Mouse (Mus musculus) lung, embryonic 14.5 days (tissue): ENCODE results near the gene Hax1. TPM values are rescaled to one million over a fixed set of nuclear protein-coding genes. Genes with fewer than 3 reads are reported as not detected.

Experiments used
- ATAC-seq: fragments of 200-750 bp; cut with Nextera tagmentation; 2 replicates; pipeline ENCODE4 v1.8.0; 2017; ENCODE audit warnings: mild to moderate bottlenecking, moderate TSS enrichment, moderate library complexity; ENCODE audit not compliant: insufficient read depth
- DNase-seq: peaks from one replicate; pipeline ENCODE4 v3.0.0-alpha.2; 2015
- H3K27ac ChIP-seq: fragments of 300-500 bp; sonication (generic); 2 replicates; pipeline ENCODE4 v1.5.1; 2014; ENCODE audit warnings: low read depth, mild to moderate bottlenecking, moderate library complexity
- H3K27me3 ChIP-seq: fragments of 300-500 bp; sonication (generic); 2 replicates; pipeline ENCODE4 v1.6.1; 2014; ENCODE audit warnings: low read length, control low read depth; ENCODE audit not compliant: insufficient read depth
- H3K36me3 ChIP-seq: fragments of 300-500 bp; sonication (generic); 2 replicates; pipeline ENCODE4 v1.6.1; 2014; ENCODE audit warnings: control low read depth; ENCODE audit not compliant: insufficient read depth
- H3K4me1 ChIP-seq: fragments of 300-500 bp; sonication (generic); 2 replicates; pipeline ENCODE4 v1.6.1; 2014; ENCODE audit warnings: antibody characterized with exemption, control low read depth; ENCODE audit not compliant: insufficient read depth
- H3K4me2 ChIP-seq: fragments of 300-500 bp; sonication (generic); 2 replicates; pipeline ENCODE4 v1.6.1; 2014; ENCODE audit warnings: mild to moderate bottlenecking
- H3K4me3 ChIP-seq: fragments of 300-500 bp; sonication (generic); 2 replicates; pipeline ENCODE4 v1.5.1; 2014; ENCODE audit warnings: low read depth, low read length
- H3K9ac ChIP-seq: fragments of 300-500 bp; sonication (generic); 2 replicates; pipeline ENCODE4 v1.6.1; 2014
- H3K9me3 ChIP-seq: fragments of 300-500 bp; sonication (generic); 2 replicates; pipeline ENCODE4 v1.6.1; 2016; ENCODE audit warnings: low read depth, low read length, control low read depth
- CTCF ChIP-seq: IDR thresholded peaks from 2 replicates; pipeline ENCODE4 v1.5.1; 2016; ENCODE audit warnings: antibody characterized with exemption, low read depth
- WGBS: fragments of 180-500 bp; shearing (Covaris S2); extraction: QIAGEN DNeasy Blood & Tissue Kit; methylation state at CpG from one replicate; pipeline ENCODE4 v1.1.7; 2014; 5-methylcytosine and 5-hydroxymethylcytosine counted together
- polyA plus RNA-seq: library from polyadenylated mRNA; unstranded; fragments of >200 nt; fragmentation: Nextera tagmentation; extraction: Ambion mirVana; gene quantifications from 2 replicates; pipeline ENCODE4 v1.2.1, GENCODE M21; 2014

The Hax1 gene
- polyA plus RNA-seq, 1 experiment from 2014 or later, result 157 TPM

- 18% methylated on average over 8 of the region's 8 CpGs for WGBS
- no peak for TF ChIP-seq CTCF
- H3K27ac ChIP-seq, result peak overlapping the region; percentile 93
- DNase-seq, result no peak
- H3K9ac ChIP-seq, result peak overlapping the region; percentile 77
- H3K27me3 ChIP-seq, result no peaks in the 10 kb centered on the region
- H3K4me2 ChIP-seq, result peak overlapping the region; percentile 89
- peak; percentile 36 for ATAC-seq
- peaks cover 58% of the 10 kb centered on the region for H3K36me3 ChIP-seq
- H3K4me3 ChIP-seq, result peak overlapping the region; percentile 67
- H3K4me1 ChIP-seq, result no peaks in the 10 kb centered on the region; the same call in 1 of the 2 replicates
- no peaks in the 10 kb centered on the region for H3K9me3 ChIP-seq
These were observed 510 bp upstream of the Hax1 start for GRCm38 (mm10) chr3:89999090-89999489.

- 3% methylated on average over 21 of the region's 23 CpGs for whole genome bisulfite sequencing
- peak overlapping the region; percentile 77 for H3K9ac ChIP-seq
- H3K4me3 ChIP-seq, result peak overlapping the region; percentile 67
- peak overlapping the region; percentile 89 for H3K4me2 ChIP-seq
- peak; percentile 55 for ATAC-seq
- peak; percentile 11 for DNase-seq
- H3K4me1 ChIP-seq, result no peaks in the 10 kb centered on the region; the same call in 1 of the 2 replicates
- no peak for TF ChIP-seq CTCF
- no peaks in the 10 kb centered on the region for H3K9me3 ChIP-seq
- peaks cover 56% of the 10 kb centered on the region for H3K36me3 ChIP-seq
- H3K27me3 ChIP-seq, result no peaks in the 10 kb centered on the region
- H3K27ac ChIP-seq, result peak overlapping the region; percentile 93
These were observed 637 bp downstream of the Hax1 start for GRCm38 (mm10) chr3:89997791-89998495.

DNA sequence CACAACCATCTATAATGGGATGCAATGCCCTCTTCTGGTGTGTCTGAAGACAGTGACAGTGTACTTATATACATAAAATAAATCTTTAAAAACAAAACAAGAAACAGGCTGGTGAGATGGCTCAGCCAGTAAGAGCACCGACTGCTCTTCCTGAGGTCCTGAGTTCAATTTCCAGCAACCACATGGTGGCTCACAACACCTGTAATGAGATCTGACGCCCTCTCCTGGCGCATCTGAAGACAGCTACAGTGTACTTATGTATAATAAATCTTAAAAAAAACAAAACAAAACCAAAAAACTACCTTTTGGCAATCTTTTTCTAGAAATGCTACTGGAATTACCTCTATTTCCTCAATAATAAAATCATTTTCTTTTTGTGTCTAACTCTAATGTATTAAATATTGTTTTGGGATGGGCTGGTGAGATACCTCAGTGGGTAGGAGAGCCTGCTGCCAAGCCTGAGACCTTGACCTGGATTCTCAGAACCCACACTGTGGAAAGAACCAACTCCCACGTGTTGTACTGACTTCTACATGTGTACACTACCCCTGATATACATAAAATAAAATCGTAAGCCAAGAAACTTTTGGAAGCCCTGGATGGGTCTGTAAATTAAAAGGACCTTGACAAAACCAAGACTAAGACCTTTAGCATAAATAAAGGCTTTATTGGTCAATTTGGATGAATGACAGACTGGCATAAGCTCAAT, 3.6 kb downstream of the Hax1 start:
- Histone ChIP-seq H3K27me3 (no peaks in the 10 kb centered on the region), H3K4me1 (no peaks in the 10 kb centered on the region; the same call in 1 of the 2 replicates), H3K4me2 (no peak overlapping the region), H3K9ac (no peak overlapping the region), H3K4me3 (no peak overlapping the region), H3K27ac (no peak overlapping the region), H3K36me3 (peaks cover 28% of the 10 kb centered on the region), H3K9me3 (no peaks in the 10 kb centered on the region)
- ATAC-seq (no peak), DNase-seq (no peak)
- 92% methylated on average over 5 of the region's 5 CpGs for WGBS
- TF ChIP-seq CTCF, result 0 out of 2 replicates have a peak, but pooled peaks have one; percentile 2

DNA sequence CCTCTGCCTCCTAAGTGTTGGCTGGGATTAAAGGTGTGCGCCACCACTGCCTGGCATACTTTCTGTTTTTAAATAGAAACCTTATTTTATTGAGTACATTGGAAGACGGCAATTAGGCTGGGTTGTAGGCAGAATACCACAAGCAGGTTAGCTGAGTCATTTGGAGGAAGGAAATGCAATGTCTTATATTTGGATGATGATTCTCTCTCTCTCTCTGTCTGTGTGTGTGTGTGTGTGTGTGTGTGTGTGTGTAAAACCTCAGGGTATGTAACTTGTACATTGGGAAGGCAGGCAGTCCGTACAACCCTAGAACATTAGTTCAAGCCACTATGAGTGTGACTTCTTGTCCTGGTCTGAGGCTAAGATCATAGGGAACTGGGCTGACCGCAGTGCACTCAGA, 10.8 kb downstream of the Hax1 start:
- no peak for DNase-seq
- H3K4me3 ChIP-seq, result no peak overlapping the region
- no peak overlapping the region for H3K4me2 ChIP-seq
- ATAC-seq, result no peak
- TF ChIP-seq CTCF, result no peak
- H3K36me3 ChIP-seq, result no peaks in the 10 kb centered on the region
- H3K4me1 ChIP-seq, result no peaks in the 10 kb centered on the region
- no peak overlapping the region for H3K9ac ChIP-seq
- no peaks in the 10 kb centered on the region for H3K9me3 ChIP-seq
- no peaks in the 10 kb centered on the region for H3K27me3 ChIP-seq
- WGBS, result 82% methylated on average over 4 of the region's 4 CpGs
- H3K27ac ChIP-seq, result no peak overlapping the region

DNA sequence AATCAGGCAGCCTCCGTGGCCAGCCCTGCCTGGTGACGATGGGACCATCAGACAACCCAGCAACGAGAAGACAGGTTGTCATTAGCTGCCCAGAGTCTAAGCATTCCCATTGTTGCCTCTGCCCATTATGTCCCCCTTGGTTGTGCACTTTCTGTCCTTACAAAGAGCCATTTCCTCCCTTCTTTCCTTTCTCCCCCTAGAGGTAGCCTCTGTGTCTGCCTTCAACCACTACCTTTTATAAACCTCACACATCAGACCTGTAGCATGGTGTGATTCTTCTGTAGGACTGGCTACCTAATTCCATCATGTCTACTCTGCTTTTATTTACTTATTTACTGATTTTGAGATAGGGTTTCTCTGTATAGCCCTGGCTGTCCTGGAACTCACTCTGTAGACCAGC, 11.4 kb downstream of the Hax1 start:
- Histone ChIP-seq H3K27me3 (no peaks in the 10 kb centered on the region), H3K27ac (no peak overlapping the region), H3K4me2 (no peak overlapping the region), H3K4me3 (no peak overlapping the region), H3K9ac (no peak overlapping the region), H3K4me1 (no peaks in the 10 kb centered on the region), H3K9me3 (no peaks in the 10 kb centered on the region), H3K36me3 (no peaks in the 10 kb centered on the region)
- ATAC-seq (no peak), DNase-seq (no peak)
- TF ChIP-seq CTCF, result peak; percentile 18; the same call in 1 of the 2 replicates
- WGBS, result 58% methylated on average over 3 of the region's 3 CpGs

DNA sequence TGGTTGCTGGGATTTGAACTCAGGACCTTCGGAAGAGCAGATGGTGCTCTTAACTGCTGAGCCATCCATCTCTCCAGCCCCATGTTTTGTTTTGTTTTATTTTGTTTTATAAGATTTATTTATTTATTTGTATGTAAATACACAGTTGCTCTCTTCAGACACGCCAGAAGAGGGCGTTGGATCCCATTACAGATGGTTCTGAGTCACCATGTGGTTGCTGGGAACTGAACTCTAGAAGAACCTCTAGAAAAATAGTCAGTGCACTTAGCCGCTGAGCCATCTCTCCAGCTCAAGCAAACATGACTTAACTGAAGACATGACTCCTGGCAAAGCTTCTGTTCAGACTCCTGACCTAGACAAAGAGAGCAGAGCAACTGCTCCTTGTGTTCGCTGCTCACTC, 16.2 kb downstream of the Hax1 start:
- no peak for DNase-seq

DNA sequence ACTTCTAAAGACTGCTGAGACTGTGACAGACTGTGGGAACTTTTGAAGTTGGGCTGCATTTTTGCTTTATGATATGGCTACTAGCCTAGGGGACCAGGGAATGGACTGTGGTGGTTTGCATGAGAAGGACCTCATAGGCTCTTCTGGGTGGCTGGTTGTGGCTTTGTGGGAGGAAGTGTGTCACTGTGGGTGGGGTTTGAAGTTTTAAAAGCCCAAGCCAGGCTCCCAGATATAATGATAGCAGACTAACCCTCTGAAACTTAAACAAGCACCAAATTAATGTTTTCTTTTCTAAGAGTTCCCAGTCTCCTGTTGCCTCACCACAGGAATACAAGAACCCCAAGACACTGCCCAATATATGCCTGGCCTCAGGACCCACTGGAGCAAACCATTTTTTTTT, 21.7 kb downstream of the Hax1 start:
- Histone ChIP-seq H3K9ac (no peak overlapping the region), H3K27me3 (no peaks in the 10 kb centered on the region), H3K4me2 (no peak overlapping the region), H3K36me3 (no peaks in the 10 kb centered on the region), H3K27ac (no peak overlapping the region), H3K4me3 (no peak overlapping the region), H3K9me3 (no peaks in the 10 kb centered on the region), H3K4me1 (no peaks in the 10 kb centered on the region)
- no peak for TF ChIP-seq CTCF
- no peak for DNase-seq
- no peak for ATAC-seq

More for the DNA sequence above, 16.2 kb downstream of the Hax1 start:
- H3K4me3 ChIP-seq, result no peak overlapping the region
- no peaks in the 10 kb centered on the region for H3K27me3 ChIP-seq
- H3K27ac ChIP-seq, result no peak overlapping the region
- no peak for ATAC-seq
- H3K9ac ChIP-seq, result no peak overlapping the region
- WGBS, result 69% methylated on average over 5 of the region's 5 CpGs
- no peaks in the 10 kb centered on the region for H3K4me1 ChIP-seq
- no peaks in the 10 kb centered on the region for H3K9me3 ChIP-seq
- TF ChIP-seq CTCF, result no peak
- no peaks in the 10 kb centered on the region for H3K36me3 ChIP-seq
- no peak overlapping the region for H3K4me2 ChIP-seq
